Mouse (Mus musculus): ENCODE measurements at regions not wholly inside any gene's neighbourhood (a gene's known extent, or its start where the extent isn't known, plus 50 kb on each side); places are given as distances from the start of the nearest gene placed in this dataset.

GRCm38 (mm10) chr8:49541337-49541736 is 697.6 kb upstream of the Tenm3 start:
- no peak for ATAC-seq (ENCODE audit: low FRiP score)
- H3K9me3 ChIP-seq (ENCODE audit: control insufficient read depth, low read length) = no peaks in the 10 kb centered on the region

DNA sequence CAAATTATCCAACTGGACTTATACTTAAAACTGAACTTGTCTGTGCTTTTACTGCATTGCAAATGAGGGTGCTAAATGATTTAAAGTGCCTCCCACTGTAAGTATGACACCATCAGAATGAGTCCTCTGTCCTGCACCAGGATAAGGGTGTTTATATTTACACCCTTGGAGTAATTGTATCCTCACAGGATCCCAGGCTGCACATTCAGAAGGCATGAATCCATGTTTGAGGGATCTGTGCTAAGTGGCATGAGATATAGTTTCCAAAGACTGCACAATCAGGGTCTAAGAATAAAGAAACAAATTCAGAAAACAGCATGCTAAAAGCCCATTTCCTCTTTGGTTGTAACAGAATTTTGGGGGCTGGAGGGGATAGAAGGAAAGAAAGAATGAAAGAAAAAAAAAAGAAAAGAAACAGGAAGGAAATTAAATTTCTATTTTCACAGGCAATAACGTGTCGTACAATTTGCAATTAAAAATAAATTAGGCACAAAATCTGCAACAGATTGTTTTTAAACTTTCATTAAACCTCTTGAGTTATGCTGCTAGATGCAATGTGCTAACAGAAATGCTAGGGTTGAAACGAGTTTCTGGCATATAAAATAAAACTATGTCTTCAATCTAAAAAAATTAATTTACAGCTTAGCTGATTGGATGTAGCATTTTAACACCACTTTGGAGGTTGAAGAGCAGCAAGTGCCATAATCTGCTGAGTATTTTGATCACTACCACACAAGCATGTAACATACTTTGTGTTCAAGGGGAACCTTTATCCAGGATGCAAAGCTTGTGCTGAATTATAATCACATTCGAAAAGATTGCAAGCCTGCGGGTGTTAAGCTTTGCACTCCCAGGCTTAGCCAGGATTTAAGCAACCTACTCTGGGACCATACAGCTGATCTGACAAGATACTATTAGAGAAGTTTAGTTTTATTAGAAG is 689.9 kb upstream of the Tenm3 start:
- WGBS = 88% methylated on average over 5 of the region's 5 CpGs
- Histone ChIP-seq H3K27me3 (ENCODE audit: control insufficient read depth, insufficient read depth, low read length) (no peaks in the 10 kb centered on the region), H3K4me1 (replicated peaks; ENCODE audit: control insufficient read depth, insufficient read depth, low read length) (no peaks in the 10 kb centered on the region), H3K4me2 (replicated peaks; ENCODE audit: low read depth, low read length) (no peak overlapping the region), H3K36me3 (ENCODE audit: control insufficient read depth, insufficient read depth, low read length) (no peaks in the 10 kb centered on the region), H3K27ac (ENCODE audit: low read depth, low read length) (no peak overlapping the region), H3K4me3 (ENCODE audit: low read depth, low read length) (no peak overlapping the region), H3K9ac (ENCODE audit: low read depth, low read length) (no peak overlapping the region), H3K9me3 (ENCODE audit: control insufficient read depth, low read length) (no peaks in the 10 kb centered on the region)
- DNase-seq (ENCODE audit: low spot score) = no peak
- ATAC-seq (ENCODE audit: low FRiP score) = no peak

More at GRCm38 (mm10) chr8:49541337-49541736, 697.6 kb upstream of the Tenm3 start:
- no peak for DNase-seq (ENCODE audit: low spot score)
- Histone ChIP-seq H3K27ac (ENCODE audit: low read depth, low read length) (no peak overlapping the region), H3K4me3 (ENCODE audit: low read depth, low read length) (no peak overlapping the region), H3K4me1 (replicated peaks; ENCODE audit: control insufficient read depth, insufficient read depth, low read length) (no peaks in the 10 kb centered on the region), H3K4me2 (replicated peaks; ENCODE audit: low read depth, low read length) (no peak overlapping the region), H3K9ac (ENCODE audit: low read depth, low read length) (no peak overlapping the region), H3K27me3 (ENCODE audit: control insufficient read depth, insufficient read depth, low read length) (no peaks in the 10 kb centered on the region), H3K36me3 (ENCODE audit: control insufficient read depth, insufficient read depth, low read length) (no peaks in the 10 kb centered on the region)
- WGBS = 77% methylated on average over 5 of the region's 5 CpGs

GRCm38 (mm10) chr8:49529294-49529693 is 685.5 kb upstream of the Tenm3 start:
- ATAC-seq (ENCODE audit: low FRiP score) = no peak
- Histone ChIP-seq H3K36me3 (ENCODE audit: control insufficient read depth, insufficient read depth, low read length) (no peaks in the 10 kb centered on the region), H3K9me3 (ENCODE audit: control insufficient read depth, low read length) (no peaks in the 10 kb centered on the region), H3K27ac (ENCODE audit: low read depth, low read length) (no peak overlapping the region), H3K4me3 (ENCODE audit: low read depth, low read length) (no peak overlapping the region), H3K4me2 (replicated peaks; ENCODE audit: low read depth, low read length) (no peak overlapping the region), H3K9ac (ENCODE audit: low read depth, low read length) (no peak overlapping the region), H3K27me3 (ENCODE audit: control insufficient read depth, insufficient read depth, low read length) (no peaks in the 10 kb centered on the region), H3K4me1 (replicated peaks; ENCODE audit: control insufficient read depth, insufficient read depth, low read length) (no peaks in the 10 kb centered on the region)
- peak; percentile 21 for DNase-seq (ENCODE audit: low spot score)
- WGBS = 73% methylated on average over 4 of the region's 4 CpGs

- ATAC-seq (ENCODE audit: low FRiP score) (no peak), DNase-seq (ENCODE audit: low spot score) (no peak)
- Histone ChIP-seq H3K27me3 (ENCODE audit: control insufficient read depth, insufficient read depth, low read length) (no peaks in the 10 kb centered on the region), H3K9me3 (ENCODE audit: control insufficient read depth, low read length) (no peaks in the 10 kb centered on the region), H3K36me3 (ENCODE audit: control insufficient read depth, insufficient read depth, low read length) (no peaks in the 10 kb centered on the region), H3K4me3 (ENCODE audit: low read depth, low read length) (no peak overlapping the region), H3K4me1 (replicated peaks; ENCODE audit: control insufficient read depth, insufficient read depth, low read length) (no peaks in the 10 kb centered on the region), H3K27ac (ENCODE audit: low read depth, low read length) (no peak overlapping the region), H3K4me2 (replicated peaks; ENCODE audit: low read depth, low read length) (no peak overlapping the region), H3K9ac (ENCODE audit: low read depth, low read length) (no peak overlapping the region)
- WGBS = 82% methylated on average over 2 of the region's 2 CpGs
Measured at GRCm38 (mm10) chr8:49492906-49493305, 649.2 kb upstream of the Tenm3 start.

- WGBS = 81% methylated on average over 4 of the region's 4 CpGs
- no peak overlapping the region for H3K9ac ChIP-seq (ENCODE audit: low read depth, low read length)
- DNase-seq (ENCODE audit: low spot score) (no peak), ATAC-seq (ENCODE audit: low FRiP score) (no peak)
- H3K9me3 ChIP-seq (ENCODE audit: control insufficient read depth, low read length) = no peaks in the 10 kb centered on the region
- no peak overlapping the region for H3K4me2 ChIP-seq (replicated peaks; ENCODE audit: low read depth, low read length)
- no peak overlapping the region for H3K27ac ChIP-seq (ENCODE audit: low read depth, low read length)
- no peaks in the 10 kb centered on the region for H3K36me3 ChIP-seq (ENCODE audit: control insufficient read depth, insufficient read depth, low read length)
- no peaks in the 10 kb centered on the region for H3K27me3 ChIP-seq (ENCODE audit: control insufficient read depth, insufficient read depth, low read length)
- no peak overlapping the region for H3K4me3 ChIP-seq (ENCODE audit: low read depth, low read length)
- no peaks in the 10 kb centered on the region for H3K4me1 ChIP-seq (replicated peaks; ENCODE audit: control insufficient read depth, insufficient read depth, low read length)
Measured at GRCm38 (mm10) chr8:49485284-49485683, 641.5 kb upstream of the Tenm3 start.

GRCm38 (mm10) chr8:49481476-49481992 is 637.8 kb upstream of the Tenm3 start:
- ATAC-seq (ENCODE audit: low FRiP score) = no peak
- Histone ChIP-seq H3K27ac (ENCODE audit: low read depth, low read length) (no peak overlapping the region), H3K4me3 (ENCODE audit: low read depth, low read length) (no peak overlapping the region), H3K27me3 (ENCODE audit: control insufficient read depth, insufficient read depth, low read length) (no peaks in the 10 kb centered on the region), H3K4me1 (replicated peaks; ENCODE audit: control insufficient read depth, insufficient read depth, low read length) (no peaks in the 10 kb centered on the region), H3K4me2 (replicated peaks; ENCODE audit: low read depth, low read length) (no peak overlapping the region), H3K9me3 (ENCODE audit: control insufficient read depth, low read length) (no peaks in the 10 kb centered on the region), H3K36me3 (ENCODE audit: control insufficient read depth, insufficient read depth, low read length) (no peaks in the 10 kb centered on the region), H3K9ac (ENCODE audit: low read depth, low read length) (no peak overlapping the region)
- WGBS = 80% methylated on average over 6 of the region's 6 CpGs
- DNase-seq (ENCODE audit: low spot score) = no peak

DNA sequence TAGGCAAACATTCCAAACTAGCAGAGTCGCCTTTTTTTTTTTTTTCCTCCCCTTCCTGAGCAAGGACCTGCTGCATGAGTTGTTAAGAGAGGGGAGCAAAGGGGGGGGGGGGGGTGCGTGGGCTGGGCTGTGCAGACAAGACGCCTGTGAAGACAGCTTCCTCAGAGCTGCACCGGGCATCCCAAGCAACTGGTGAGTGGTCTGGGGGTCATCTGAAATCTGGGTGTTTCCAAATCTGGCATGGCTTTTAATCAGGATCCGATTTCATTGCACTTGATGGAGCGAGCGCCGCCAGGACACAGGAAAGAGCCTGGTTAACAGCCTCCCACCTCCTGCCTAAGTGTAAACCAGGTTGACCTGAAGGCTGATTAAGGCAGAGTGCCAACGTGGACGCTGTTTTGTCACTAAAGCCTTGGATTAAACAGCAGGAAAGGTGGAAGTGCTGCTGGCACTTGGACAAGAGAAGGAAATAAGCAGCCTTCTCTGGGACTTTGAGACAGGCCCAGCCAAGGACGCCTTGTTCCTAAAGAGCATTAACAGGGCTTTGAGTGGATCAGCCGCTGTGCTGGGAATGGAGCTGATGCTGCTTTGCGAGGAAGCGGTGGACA is 622.3 kb upstream of the Tenm3 start:
- H3K36me3 ChIP-seq (ENCODE audit: control insufficient read depth, insufficient read depth, low read length) = no peaks in the 10 kb centered on the region
- H3K27me3 ChIP-seq (ENCODE audit: control insufficient read depth, insufficient read depth, low read length) = no peaks in the 10 kb centered on the region
- H3K9ac ChIP-seq (ENCODE audit: low read depth, low read length) = no peak overlapping the region
- no peak overlapping the region for H3K27ac ChIP-seq (ENCODE audit: low read depth, low read length)
- no peaks in the 10 kb centered on the region for H3K9me3 ChIP-seq (ENCODE audit: control insufficient read depth, low read length)
- H3K4me2 ChIP-seq (replicated peaks; ENCODE audit: low read depth, low read length) = no peak overlapping the region
- DNase-seq (ENCODE audit: low spot score) = peak; percentile 19
- no peak overlapping the region for H3K4me3 ChIP-seq (ENCODE audit: low read depth, low read length)
- no peak for ATAC-seq (ENCODE audit: low FRiP score)
- 53% methylated on average over 14 of the region's 14 CpGs for WGBS
- no peaks in the 10 kb centered on the region for H3K4me1 ChIP-seq (replicated peaks; ENCODE audit: control insufficient read depth, insufficient read depth, low read length)

- DNase-seq (ENCODE audit: low spot score) (peak; percentile 28), ATAC-seq (ENCODE audit: low FRiP score) (peak; percentile 25; the same call in 1 of the 2 replicates)
- Histone ChIP-seq H3K9me3 (ENCODE audit: control insufficient read depth, low read length) (no peaks in the 10 kb centered on the region), H3K27me3 (ENCODE audit: control insufficient read depth, insufficient read depth, low read length) (no peaks in the 10 kb centered on the region), H3K4me2 (replicated peaks; ENCODE audit: low read depth, low read length) (no peak overlapping the region), H3K9ac (ENCODE audit: low read depth, low read length) (no peak overlapping the region), H3K27ac (ENCODE audit: low read depth, low read length) (no peak overlapping the region), H3K4me3 (ENCODE audit: low read depth, low read length) (no peak overlapping the region), H3K4me1 (replicated peaks; ENCODE audit: control insufficient read depth, insufficient read depth, low read length) (no peaks in the 10 kb centered on the region), H3K36me3 (ENCODE audit: control insufficient read depth, insufficient read depth, low read length) (no peaks in the 10 kb centered on the region)
- 63% methylated on average over 7 of the region's 7 CpGs for WGBS
Measured at GRCm38 (mm10) chr8:49465070-49465469, 621.3 kb upstream of the Tenm3 start.

Data from hindbrain, embryonic 11.5 days (tissue).